Mouse (Mus musculus) left cerebral cortex, postnatal 25 days (tissue): ENCODE data around the gene Scel. TPM values are rescaled to one million over a fixed set of nuclear protein-coding genes. Genes with fewer than 3 reads are reported as not detected.

Experiments used
- DNase-seq, 2 experiments: peaks; one replicate each; pipeline ENCODE4 v3.0.0; 2022; ENCODE audit warnings: low spot score in 2 of 2, mixed read lengths in 1 of 2
- intact Hi-C: fragments of 180-260 bp; cut with DNase I; formaldehyde crosslinking; loops from one replicate; pipeline ENCODE4 v1.15.1; 2025
- total RNA-seq, 2 experiments: library from RNA; stranded (reverse); gene quantifications; 2 replicates each; pipeline ENCODE4 v1.2.3; 2021

Scel gene
- total RNA-seq, 2 experiments from 2014 or later = 1.1 to 1.4 TPM

GRCm38 (mm10) chr14:103551921-103552320 is 38.8 kb downstream of the Scel start:
- peak in 1 of 2 experiments; percentile 9 for DNase-seq
- intact Hi-C loops = loop anchor here (5.0 to 10.0 kb wide), 3 partner anchors 100 to 973 kb away; partner anchors contain the start of genes Rnf219 and Slain1

GRCm38 (mm10) chr14:103552379-103552778 is 39.2 kb downstream of the Scel start:
- intact Hi-C loops = loop anchor here (5.0 to 10.0 kb wide), 3 partner anchors 100 to 972 kb away; partner anchors contain the start of genes Rnf219 and Slain1

GRCm38 (mm10) chr14:103556609-103557008 is 43.5 kb downstream of the Scel start:
- intact Hi-C loops = loop anchor here (10.0 kb wide), 1 partner anchor 968 kb away; the partner anchor contains the start of gene Rnf219
- no peak for DNase-seq

More at GRCm38 (mm10) chr14:103552379-103552778, 39.2 kb downstream of the Scel start:
- DNase-seq = peak; percentile 30 to 57

GRCm38 (mm10) chr14:103561383-103562096 is 48.4 kb downstream of the Scel start:
- DNase-seq = no peak
- intact Hi-C loops = no loop called here

- DNase-seq = no peak
- intact Hi-C loops = no loop called here
Observed at GRCm38 (mm10) chr14:103567957-103568356, 54.8 kb downstream of the Scel start.

- intact Hi-C loops = no loop called here
- DNase-seq = no peak
Observed at GRCm38 (mm10) chr14:103568433-103568832, 55.3 kb downstream of the Scel start.

GRCm38 (mm10) chr14:103571598-103572320 is 58.6 kb downstream of the Scel start:
- intact Hi-C loops = no loop called here
- peak in 1 of 2 experiments; percentile 47 for DNase-seq

GRCm38 (mm10) chr14:103575854-103576253 is 62.7 kb downstream of the Scel start:
- DNase-seq = no peak
- intact Hi-C loops = no loop called here

GRCm38 (mm10) chr14:103577011-103577410 is 63.9 kb downstream of the Scel start:
- DNase-seq = no peak
- intact Hi-C loops = no loop called here

- intact Hi-C loops = no loop called here
- no peak for DNase-seq
Observed at GRCm38 (mm10) chr14:103586662-103587061, 73.5 kb downstream of the Scel start.

GRCm38 (mm10) chr14:103587208-103587900 is 74.2 kb downstream of the Scel start:
- no peak for DNase-seq
- intact Hi-C loops = no loop called here

GRCm38 (mm10) chr14:103589819-103590218 is 76.7 kb downstream of the Scel start:
- peak; percentile 28 to 47 for DNase-seq
- intact Hi-C loops = no loop called here

GRCm38 (mm10) chr14:103595870-103596269 is 82.7 kb downstream of the Scel start:
- intact Hi-C loops = no loop called here
- no peak for DNase-seq

- intact Hi-C loops = no loop called here
- no peak for DNase-seq
Observed at GRCm38 (mm10) chr14:103608063-103608462, 94.9 kb downstream of the Scel start.

GRCm38 (mm10) chr14:103613573-103614271 is 100.6 kb downstream of the Scel start:
- intact Hi-C loops = no loop called here
- no peak for DNase-seq

- intact Hi-C loops = no loop called here
- no peak for DNase-seq
Observed at GRCm38 (mm10) chr14:103614272-103614587, 101.1 kb downstream of the Scel start.

GRCm38 (mm10) chr14:103619756-103620155 is 106.6 kb downstream of the Scel start:
- no peak for DNase-seq
- intact Hi-C loops = no loop called here

GRCm38 (mm10) chr14:103621207-103621606 is 108.1 kb downstream of the Scel start:
- intact Hi-C loops = no loop called here
- DNase-seq = no peak

- peak in 1 of 2 experiments; percentile 5 for DNase-seq
- intact Hi-C loops = no loop called here
Observed at GRCm38 (mm10) chr14:103626100-103626499, 113.0 kb downstream of the Scel start.
